Mouse (Mus musculus): Measurements from ENCODE around the gene Smim5. TPM values are rescaled to one million over a fixed set of nuclear protein-coding genes. Genes with fewer than 3 reads are reported as not detected.
A peak's percentile ranks its signal among the peaks of the same experiment; 100 is the strongest.

Gene Smim5
- polyA plus RNA-seq, 1 experiment from 2014 or later, result 48.5 TPM

- H3K27ac ChIP-seq (replicated peaks in 1 of 2; ENCODE audit: control insufficient read depth in 1 of 2, insufficient read depth in 1 of 2, low read depth in 2 of 2, low read length in 2 of 2), result no peak overlapping the region
- H3K27me3 ChIP-seq (ENCODE audit: control insufficient read depth, insufficient read depth, low read length), result no peaks in the 10 kb centered on the region
- no peaks in the 10 kb centered on the region for H3K9me3 ChIP-seq (ENCODE audit: control insufficient read depth, low read length)
- no peak for ATAC-seq (ENCODE audit: insufficient number of reproducible peaks, insufficient read depth, low FRiP score, low read depth)
- H3K36me3 ChIP-seq (ENCODE audit: control insufficient read depth, insufficient read depth, low read length), result peaks cover 36% of the 10 kb centered on the region
- peaks cover 3 to 17% of the 10 kb centered on the region in 2 experiments for H3K4me1 ChIP-seq (ENCODE audit: control insufficient read depth in 2 of 2, insufficient read depth in 2 of 2, low read length in 2 of 2)
- H3K4me2 ChIP-seq (ENCODE audit: low read length), result no peak overlapping the region
- 77% methylated on average over 3 of the region's 3 CpGs for WGBS
- H3K4me3 ChIP-seq (ENCODE audit: control insufficient read depth in 1 of 2, insufficient read depth in 1 of 2, low read depth in 1 of 2, low read length in 2 of 2), result no peak overlapping the region
- no peak overlapping the region for H3K9ac ChIP-seq (ENCODE audit: low read length)
Measured at GRCm38 (mm10) chr11:115929818-115930217, 30.1 kb downstream of the Smim5 start.

- Histone ChIP-seq H3K4me1 (ENCODE audit: control insufficient read depth in 2 of 2, insufficient read depth in 2 of 2, low read length in 2 of 2) (peaks cover 3 to 18% of the 10 kb centered on the region in 2 experiments), H3K4me3 (ENCODE audit: control insufficient read depth in 1 of 2, insufficient read depth in 1 of 2, low read depth in 1 of 2, low read length in 2 of 2) (no peak overlapping the region), H3K9me3 (ENCODE audit: control insufficient read depth, low read length) (no peaks in the 10 kb centered on the region), H3K9ac (ENCODE audit: low read length) (no peak overlapping the region), H3K36me3 (ENCODE audit: control insufficient read depth, insufficient read depth, low read length) (peaks cover 39% of the 10 kb centered on the region), H3K27me3 (ENCODE audit: control insufficient read depth, insufficient read depth, low read length) (no peaks in the 10 kb centered on the region), H3K27ac (replicated peaks in 1 of 2; ENCODE audit: control insufficient read depth in 1 of 2, insufficient read depth in 1 of 2, low read depth in 2 of 2, low read length in 2 of 2) (no peak overlapping the region), H3K4me2 (ENCODE audit: low read length) (no peak overlapping the region)
- 68% methylated on average over 3 of the region's 3 CpGs for WGBS
- no peak for ATAC-seq (ENCODE audit: insufficient number of reproducible peaks, insufficient read depth, low FRiP score, low read depth)
Measured at GRCm38 (mm10) chr11:115931235-115931634, 31.5 kb downstream of the Smim5 start.

- Histone ChIP-seq H3K27me3 (ENCODE audit: control insufficient read depth, insufficient read depth, low read length) (no peaks in the 10 kb centered on the region), H3K4me1 (ENCODE audit: control insufficient read depth in 2 of 2, insufficient read depth in 2 of 2, low read length in 2 of 2) (peaks cover 3 to 18% of the 10 kb centered on the region in 2 experiments), H3K9me3 (ENCODE audit: control insufficient read depth, low read length) (no peaks in the 10 kb centered on the region), H3K4me3 (ENCODE audit: control insufficient read depth in 1 of 2, insufficient read depth in 1 of 2, low read depth in 1 of 2, low read length in 2 of 2) (peak within 1 kb of the TSS; percentile 87 to 98), H3K9ac (ENCODE audit: low read length) (peak within 1 kb of the TSS; percentile 90), H3K27ac (replicated peaks in 1 of 2; ENCODE audit: control insufficient read depth in 1 of 2, insufficient read depth in 1 of 2, low read depth in 2 of 2, low read length in 2 of 2) (no peak within 1 kb of the TSS; a peak in 1 of 4 replicates), H3K36me3 (ENCODE audit: control insufficient read depth, insufficient read depth, low read length) (peaks cover 44% of the 10 kb centered on the region), H3K4me2 (ENCODE audit: low read length) (peak within 1 kb of the TSS; percentile 95)
- under 1% methylated on average over 28 of the region's 28 CpGs for whole genome bisulfite sequencing
- peak; percentile 97 for ATAC-seq (ENCODE audit: insufficient number of reproducible peaks, insufficient read depth, low FRiP score, low read depth)
Measured at GRCm38 (mm10) chr11:115933108-115933746, 33.5 kb downstream of the Smim5 start, which contains the start of the genes Sap30bp and Recql5. Sap30bp (plus strand) TSS chr11:115933282. Recql5 (minus strand) TSS chr11:115933477.

- Histone ChIP-seq H3K36me3 (ENCODE audit: control insufficient read depth, insufficient read depth, low read length) (peaks cover 44% of the 10 kb centered on the region), H3K9me3 (ENCODE audit: control insufficient read depth, low read length) (no peaks in the 10 kb centered on the region), H3K9ac (ENCODE audit: low read length) (peak overlapping the region; percentile 90), H3K27me3 (ENCODE audit: control insufficient read depth, insufficient read depth, low read length) (no peaks in the 10 kb centered on the region), H3K4me2 (ENCODE audit: low read length) (peak overlapping the region; percentile 95), H3K27ac (replicated peaks in 1 of 2; ENCODE audit: control insufficient read depth in 1 of 2, insufficient read depth in 1 of 2, low read depth in 2 of 2, low read length in 2 of 2) (no peak overlapping the region; a peak in 1 of 4 replicates), H3K4me3 (ENCODE audit: control insufficient read depth in 1 of 2, insufficient read depth in 1 of 2, low read depth in 1 of 2, low read length in 2 of 2) (peak overlapping the region; percentile 87 to 98), H3K4me1 (ENCODE audit: control insufficient read depth in 2 of 2, insufficient read depth in 2 of 2, low read length in 2 of 2) (peaks cover 3 to 18% of the 10 kb centered on the region in 2 experiments)
- ATAC-seq (ENCODE audit: insufficient number of reproducible peaks, insufficient read depth, low FRiP score, low read depth), result 0 out of 2 replicates have a peak, but pooled peaks have one; percentile 10
- 1% methylated on average over 16 of the region's 16 CpGs for WGBS
Measured at GRCm38 (mm10) chr11:115933747-115934110, 34.0 kb downstream of the Smim5 start.

GRCm38 (mm10) chr11:115939690-115940329, 40.0 kb downstream of the Smim5 start:
- Histone ChIP-seq H3K4me3 (ENCODE audit: control insufficient read depth in 1 of 2, insufficient read depth in 1 of 2, low read depth in 1 of 2, low read length in 2 of 2) (no peak overlapping the region), H3K27me3 (ENCODE audit: control insufficient read depth, insufficient read depth, low read length) (no peaks in the 10 kb centered on the region), H3K9me3 (ENCODE audit: control insufficient read depth, low read length) (no peaks in the 10 kb centered on the region), H3K27ac (replicated peaks in 1 of 2; ENCODE audit: control insufficient read depth in 1 of 2, insufficient read depth in 1 of 2, low read depth in 2 of 2, low read length in 2 of 2) (no peak overlapping the region), H3K4me1 (ENCODE audit: control insufficient read depth in 2 of 2, insufficient read depth in 2 of 2, low read length in 2 of 2) (0 out of 4 replicates have a peak, but pooled peaks cover 0 to 1% of the 10 kb centered on the region in 2 experiments), H3K4me2 (ENCODE audit: low read length) (no peak overlapping the region), H3K9ac (ENCODE audit: low read length) (no peak overlapping the region), H3K36me3 (ENCODE audit: control insufficient read depth, insufficient read depth, low read length) (peaks cover 93% of the 10 kb centered on the region)
- ATAC-seq (ENCODE audit: insufficient number of reproducible peaks, insufficient read depth, low FRiP score, low read depth), result no peak
- 33% methylated on average over 6 of the region's 6 CpGs for WGBS

GRCm38 (mm10) chr11:115941980-115942379, 42.2 kb downstream of the Smim5 start:
- H3K4me3 ChIP-seq (ENCODE audit: control insufficient read depth in 1 of 2, insufficient read depth in 1 of 2, low read depth in 1 of 2, low read length in 2 of 2), result no peak overlapping the region
- H3K4me1 ChIP-seq (ENCODE audit: control insufficient read depth in 2 of 2, insufficient read depth in 2 of 2, low read length in 2 of 2), result no peaks in the 10 kb centered on the region
- no peak for ATAC-seq (ENCODE audit: insufficient number of reproducible peaks, insufficient read depth, low FRiP score, low read depth)
- no peak overlapping the region for H3K4me2 ChIP-seq (ENCODE audit: low read length)
- no peak overlapping the region for H3K9ac ChIP-seq (ENCODE audit: low read length)
- no peaks in the 10 kb centered on the region for H3K9me3 ChIP-seq (ENCODE audit: control insufficient read depth, low read length)
- H3K36me3 ChIP-seq (ENCODE audit: control insufficient read depth, insufficient read depth, low read length), result peaks cover 96% of the 10 kb centered on the region
- WGBS, result 83% methylated on average over 7 of the region's 7 CpGs
- no peaks in the 10 kb centered on the region for H3K27me3 ChIP-seq (ENCODE audit: control insufficient read depth, insufficient read depth, low read length)
- H3K27ac ChIP-seq (replicated peaks in 1 of 2; ENCODE audit: control insufficient read depth in 1 of 2, insufficient read depth in 1 of 2, low read depth in 2 of 2, low read length in 2 of 2), result no peak overlapping the region

- H3K4me1 ChIP-seq (ENCODE audit: control insufficient read depth in 2 of 2, insufficient read depth in 2 of 2, low read length in 2 of 2), result no peaks in the 10 kb centered on the region
- no peaks in the 10 kb centered on the region for H3K9me3 ChIP-seq (ENCODE audit: control insufficient read depth, low read length)
- H3K4me3 ChIP-seq (ENCODE audit: control insufficient read depth in 1 of 2, insufficient read depth in 1 of 2, low read depth in 1 of 2, low read length in 2 of 2), result no peak overlapping the region
- WGBS, result 91% methylated on average over 8 of the region's 8 CpGs
- no peaks in the 10 kb centered on the region for H3K27me3 ChIP-seq (ENCODE audit: control insufficient read depth, insufficient read depth, low read length)
- H3K36me3 ChIP-seq (ENCODE audit: control insufficient read depth, insufficient read depth, low read length), result peaks cover 95% of the 10 kb centered on the region
- H3K9ac ChIP-seq (ENCODE audit: low read length), result no peak overlapping the region
- H3K27ac ChIP-seq (replicated peaks in 1 of 2; ENCODE audit: control insufficient read depth in 1 of 2, insufficient read depth in 1 of 2, low read depth in 2 of 2, low read length in 2 of 2), result no peak overlapping the region
- ATAC-seq (ENCODE audit: insufficient number of reproducible peaks, insufficient read depth, low FRiP score, low read depth), result no peak
- no peak overlapping the region for H3K4me2 ChIP-seq (ENCODE audit: low read length)
Measured at GRCm38 (mm10) chr11:115945247-115945646, 45.5 kb downstream of the Smim5 start.
